Mouse (Mus musculus) liver, postnatal 0 days (tissue): ENCODE results near the gene Mroh7. TPM values are rescaled to one million over a fixed set of nuclear protein-coding genes. Genes with fewer than 3 reads are reported as not detected.

ENCODE experiments used
- ATAC-seq: fragments of 200-750 bp; cut with Nextera tagmentation; 2 replicates; pipeline ENCODE4 v1.8.0; 2017; ENCODE audit warnings: mild to moderate bottlenecking, moderate library complexity
- DNase-seq: peaks from one replicate; pipeline ENCODE4 v3.0.0-alpha.2; 2016
- H3K27ac ChIP-seq: fragments of 300-500 bp; sonication (generic); 2 replicates; pipeline ENCODE4 v1.5.1; 2014; ENCODE audit warnings: antibody characterized with exemption, moderate library complexity, mild to moderate bottlenecking, low read depth
- H3K27me3 ChIP-seq: fragments of 300-500 bp; sonication (generic); 2 replicates; pipeline ENCODE4 v1.6.1; 2014; ENCODE audit warnings: low read length, control low read depth, mixed read lengths; ENCODE audit not compliant: insufficient read depth
- H3K36me3 ChIP-seq: fragments of 300-500 bp; sonication (generic); replicated peaks from 2 replicates; pipeline ENCODE4 v1.6.1; 2014; ENCODE audit warnings: mild to moderate bottlenecking, control low read depth, low read length, moderate library complexity, mixed read lengths; ENCODE audit not compliant: insufficient read depth
- H3K4me1 ChIP-seq: fragments of 300-500 bp; sonication (generic); 2 replicates; pipeline ENCODE4 v1.6.1; 2014; ENCODE audit warnings: antibody characterized with exemption, mild to moderate bottlenecking, control low read depth; ENCODE audit not compliant: insufficient read depth
- H3K4me2 ChIP-seq: fragments of 300-500 bp; sonication (generic); 2 replicates; pipeline ENCODE4 v1.6.1; 2014; ENCODE audit warnings: low read depth, mild to moderate bottlenecking, low read length, moderate library complexity, mixed read lengths
- H3K4me3 ChIP-seq: fragments of 300-500 bp; sonication (generic); 2 replicates; pipeline ENCODE4 v1.5.1; 2014; ENCODE audit warnings: low read depth, low read length
- H3K9ac ChIP-seq: fragments of 300-500 bp; sonication (generic); replicated peaks from 2 replicates; pipeline ENCODE4 v1.6.1; 2014; ENCODE audit warnings: mild to moderate bottlenecking, moderate library complexity
- H3K9me3 ChIP-seq: fragments of 300-500 bp; sonication (generic); 2 replicates; pipeline ENCODE4 v1.6.1; 2016; ENCODE audit warnings: mild to moderate bottlenecking, control low read depth, low read length, mixed read lengths
- CTCF ChIP-seq: sonication (generic); IDR thresholded peaks from 2 replicates; pipeline ENCODE4 v1.5.1; 2016; ENCODE audit warnings: antibody characterized with exemption, low read depth
- EP300 ChIP-seq: IDR thresholded peaks from 2 replicates; pipeline ENCODE4 v1.6.1; 2016; ENCODE audit warnings: antibody characterized with exemption, low read depth, mild to moderate bottlenecking
- WGBS: fragments of 180-500 bp; shearing (Covaris S2); extraction: QIAGEN DNeasy Blood & Tissue Kit; methylation state at CpG from one replicate; pipeline ENCODE4 v1.1.7; 2014; ENCODE audit not compliant: insufficient replicate concordance; 5-methylcytosine and 5-hydroxymethylcytosine counted together
- polyA plus RNA-seq: library from polyadenylated mRNA; unstranded; fragments of >200 nt; fragmentation: Nextera tagmentation; extraction: Ambion mirVana; gene quantifications from 2 replicates; pipeline ENCODE4 v1.2.1, GENCODE M21; 2015

The Mroh7 gene
- polyA plus RNA-seq, 1 experiment from 2014 or later = 0.07 TPM

DNA sequence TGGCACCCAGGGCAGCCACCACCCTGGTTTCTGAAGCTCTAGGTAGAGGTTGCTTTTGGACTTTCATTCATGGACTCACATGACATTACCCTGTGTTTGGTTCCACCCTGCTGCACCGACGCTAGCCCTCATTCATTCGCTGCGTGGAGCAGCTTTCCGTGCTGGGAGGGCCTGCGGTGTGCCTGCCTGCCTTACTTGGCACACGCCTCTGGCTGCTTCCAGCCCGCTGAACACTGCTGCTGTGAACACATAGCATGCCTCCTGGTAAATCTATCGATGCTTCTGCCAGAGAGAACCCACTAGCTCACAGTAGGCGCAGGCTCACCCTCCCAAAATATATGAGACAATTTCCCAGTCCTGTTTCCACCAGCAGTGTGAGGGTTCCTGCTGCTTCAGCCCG, 26.3 kb downstream of the Mroh7 start:
- Histone ChIP-seq H3K27ac (no peak overlapping the region), H3K4me3 (no peak overlapping the region), H3K9ac (no peak overlapping the region), H3K27me3 (0 out of 2 replicates have a peak, but pooled peaks cover 3% of the 10 kb centered on the region), H3K4me2 (no peak overlapping the region), H3K9me3 (no peaks in the 10 kb centered on the region), H3K36me3 (no peaks in the 10 kb centered on the region), H3K4me1 (no peaks in the 10 kb centered on the region)
- TF ChIP-seq CTCF = no peak
- TF ChIP-seq EP300 = no peak
- no peak for ATAC-seq
- WGBS = 74% methylated on average over 11 of the region's 11 CpGs
- DNase-seq = no peak

GRCm38 (mm10) chr4:106703956-106704355, 26.8 kb downstream of the Mroh7 start:
- H3K27ac ChIP-seq = no peak overlapping the region
- no peak overlapping the region for H3K9ac ChIP-seq
- no peak overlapping the region for H3K4me3 ChIP-seq
- TF ChIP-seq CTCF (no peak), EP300 (no peak)
- H3K27me3 ChIP-seq = 0 out of 2 replicates have a peak, but pooled peaks cover 1% of the 10 kb centered on the region
- no peaks in the 10 kb centered on the region for H3K4me1 ChIP-seq
- no peak for DNase-seq
- H3K36me3 ChIP-seq = no peaks in the 10 kb centered on the region
- WGBS = 72% methylated on average over 10 of the region's 10 CpGs
- no peak for ATAC-seq
- H3K9me3 ChIP-seq = no peaks in the 10 kb centered on the region
- no peak overlapping the region for H3K4me2 ChIP-seq

DNA sequence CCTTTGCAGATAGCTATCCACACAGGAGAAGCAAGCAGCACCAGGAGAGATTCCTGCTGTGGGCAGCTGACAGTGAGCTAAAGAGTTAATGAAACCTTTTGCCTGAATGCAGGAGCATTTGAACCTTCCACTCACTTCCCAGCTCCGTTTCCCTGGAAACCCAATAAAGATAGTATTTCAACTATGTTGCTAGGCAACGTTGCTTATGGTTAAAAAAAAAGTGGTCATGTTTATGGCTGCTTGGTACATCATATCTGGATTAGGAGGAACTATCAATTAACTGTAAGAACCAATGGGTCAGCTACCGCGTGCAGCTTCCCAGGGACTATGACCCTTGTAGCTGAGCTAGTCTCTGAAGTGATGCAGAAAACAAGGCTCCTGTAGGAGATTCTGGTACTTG, 29.9 kb downstream of the Mroh7 start:
- H3K9me3 ChIP-seq = no peaks in the 10 kb centered on the region
- H3K36me3 ChIP-seq = no peaks in the 10 kb centered on the region
- 50% methylated on average over 4 of the region's 4 CpGs for WGBS
- DNase-seq (no peak), ATAC-seq (no peak)
- H3K27ac ChIP-seq = no peak overlapping the region
- H3K27me3 ChIP-seq = no peaks in the 10 kb centered on the region
- TF ChIP-seq EP300 = no peak
- no peak for TF ChIP-seq CTCF
- H3K4me1 ChIP-seq = no peaks in the 10 kb centered on the region
- no peak overlapping the region for H3K4me3 ChIP-seq
- H3K9ac ChIP-seq = no peak overlapping the region
- H3K4me2 ChIP-seq = no peak overlapping the region

GRCm38 (mm10) chr4:106699989-106700388, 30.7 kb downstream of the Mroh7 start:
- H3K4me3 ChIP-seq = no peak overlapping the region
- no peaks in the 10 kb centered on the region for H3K27me3 ChIP-seq
- no peak overlapping the region for H3K4me2 ChIP-seq
- H3K4me1 ChIP-seq = no peaks in the 10 kb centered on the region
- 17% methylated on average over 9 of the region's 9 CpGs for WGBS
- peak; percentile 41 for DNase-seq
- no peaks in the 10 kb centered on the region for H3K36me3 ChIP-seq
- no peaks in the 10 kb centered on the region for H3K9me3 ChIP-seq
- H3K27ac ChIP-seq = no peak overlapping the region
- no peak for TF ChIP-seq EP300
- peak; percentile 65 for TF ChIP-seq CTCF
- no peak overlapping the region for H3K9ac ChIP-seq
- ATAC-seq = no peak

GRCm38 (mm10) chr4:106693841-106694430, 36.8 kb downstream of the Mroh7 start:
- Histone ChIP-seq H3K27me3 (no peaks in the 10 kb centered on the region), H3K9ac (no peak overlapping the region), H3K4me3 (no peak overlapping the region), H3K27ac (no peak overlapping the region), H3K4me1 (0 out of 2 replicates have a peak, but pooled peaks cover under 1% of the 10 kb centered on the region), H3K4me2 (no peak overlapping the region), H3K9me3 (no peaks in the 10 kb centered on the region), H3K36me3 (no peaks in the 10 kb centered on the region)
- no peak for ATAC-seq
- 78% methylated on average over 15 of the region's 15 CpGs for WGBS
- TF ChIP-seq CTCF (no peak), EP300 (no peak)
- DNase-seq = no peak

- peak; percentile 62 for ATAC-seq
- no peak for TF ChIP-seq CTCF
- TF ChIP-seq EP300 = no peak
- Histone ChIP-seq H3K4me2 (no peak overlapping the region), H3K9ac (no peak overlapping the region), H3K4me1 (peaks cover 5% of the 10 kb centered on the region; the same call in 1 of the 2 replicates), H3K9me3 (no peaks in the 10 kb centered on the region), H3K27ac (peak overlapping the region; percentile 16; the same call in 1 of the 2 replicates), H3K4me3 (no peak overlapping the region), H3K27me3 (no peaks in the 10 kb centered on the region), H3K36me3 (no peaks in the 10 kb centered on the region)
- 32% methylated on average over 3 of the region's 3 CpGs for WGBS
- no peak for DNase-seq
Observed at GRCm38 (mm10) chr4:106688636-106689296, 42.0 kb downstream of the Mroh7 start.
